Mouse (Mus musculus) mouse embryonic stem cell (cell line): ENCODE data around the gene Selenoi.
"Not testable (repeated sequence)": the region's sequence is repeated elsewhere in the genome, so short reads cannot be mapped to it uniquely, and the experiment has no call there.

Experiments
- in situ Hi-C, 2 experiments: fragments of 300-500 bp; cut with MboI; formaldehyde crosslinking; loops; 1 replicate in 1 of 2; 3 replicates in 1 of 2; pipeline ENCODE4 v1.14.3; 2019 to 2020; ENCODE audit warnings: low sequenced_read_pairs in 2 of 2, low pct_unique_long_range_greater_than_20kb in 1 of 2, mixed read lengths in 1 of 2; ENCODE audit not compliant: unreplicated experiment in 1 of 2

Selenoi gene

GRCm38 (mm10) chr5:30232271-30232971 is at the start of gene Selenoi:
Selenoi (plus strand) TSS chr5:30232581.
- in situ Hi-C loops: no loop called here

GRCm38 (mm10) chr5:30187687-30188485 is 44.5 kb upstream of the Selenoi start:
- in situ Hi-C loops: no loop called here

GRCm38 (mm10) chr5:30192452-30192851 is 39.9 kb upstream of the Selenoi start:
- in situ Hi-C loops: no loop called here

GRCm38 (mm10) chr5:30195340-30195739 is 37.0 kb upstream of the Selenoi start:
- in situ Hi-C loops: no loop called here

GRCm38 (mm10) chr5:30198257-30198656 is 34.1 kb upstream of the Selenoi start:
- in situ Hi-C loops: no loop called here

GRCm38 (mm10) chr5:30201521-30201920 is 30.9 kb upstream of the Selenoi start:
- in situ Hi-C loops: no loop called here

- in situ Hi-C loops: no loop called here
Observed at GRCm38 (mm10) chr5:30202221-30202620, 30.2 kb upstream of the Selenoi start.

- in situ Hi-C loops: no loop called here
Observed at GRCm38 (mm10) chr5:30203216-30203885, 29.0 kb upstream of the Selenoi start.

GRCm38 (mm10) chr5:30204441-30204840 is 27.9 kb upstream of the Selenoi start:
- in situ Hi-C loops: no loop called here

GRCm38 (mm10) chr5:30205034-30205433 is 27.3 kb upstream of the Selenoi start:
- in situ Hi-C loops: no loop called here

- in situ Hi-C loops: no loop called here
Observed at GRCm38 (mm10) chr5:30205493-30205892, 26.9 kb upstream of the Selenoi start, which contains the start of gene Adgrf3. Adgrf3 (minus strand) TSS chr5:30205722.

GRCm38 (mm10) chr5:30207276-30207675 is 25.1 kb upstream of the Selenoi start:
- in situ Hi-C loops: no loop called here

- in situ Hi-C loops: not testable (repeated sequence)
Observed at GRCm38 (mm10) chr5:30210758-30211157, 21.6 kb upstream of the Selenoi start.

GRCm38 (mm10) chr5:30214889-30215288 is 17.5 kb upstream of the Selenoi start:
- in situ Hi-C loops: no loop called here

- in situ Hi-C loops: no loop called here
Observed at GRCm38 (mm10) chr5:30215970-30216369, 16.4 kb upstream of the Selenoi start.

- in situ Hi-C loops: no loop called here
Observed at GRCm38 (mm10) chr5:30219715-30220114, 12.7 kb upstream of the Selenoi start.

- in situ Hi-C loops: no loop called here
Observed at GRCm38 (mm10) chr5:30220666-30221065, 11.7 kb upstream of the Selenoi start.

GRCm38 (mm10) chr5:30222681-30223080 is 9.7 kb upstream of the Selenoi start:
- in situ Hi-C loops: no loop called here

- in situ Hi-C loops: no loop called here
Observed at GRCm38 (mm10) chr5:30230901-30231300, 1.5 kb upstream of the Selenoi start.
